Mouse (Mus musculus) MEL (cell line): Measurements from ENCODE around the gene Bptf. TPM values are rescaled to one million over a fixed set of nuclear protein-coding genes. Genes with fewer than 3 reads are reported as not detected.

Experiments
- DNase-seq: peaks from one replicate; pipeline ENCODE4 v3.0.0; 2011; ENCODE audit warnings: low read depth, low spot score
- H3K27ac ChIP-seq: 2 replicates; pipeline ENCODE4 v1.5.1; 2012; ENCODE audit warnings: low read depth, mild to moderate bottlenecking, control low read depth, low read length, moderate library complexity; ENCODE audit not compliant: control insufficient read depth
- H3K27me3 ChIP-seq, 2 experiments: fragments of 150-350 bp in 1 of 2; sonication (generic) in 1 of 2; 2 replicates each; pipeline ENCODE4 v1.6.1; 2012; ENCODE audit warnings: low read length in 2 of 2, mild to moderate bottlenecking in 2 of 2, improper control_type of control experiment in 1 of 2, moderate library complexity in 1 of 2; ENCODE audit not compliant: insufficient read depth in 2 of 2, control insufficient read depth in 1 of 2
- H3K36me3 ChIP-seq, 2 experiments: 2 replicates each; pipeline ENCODE4 v1.6.1; 2012 to 2014; ENCODE audit warnings: low read length in 2 of 2, improper control_type of control experiment in 1 of 2, inconsistent platforms in 1 of 2, mild to moderate bottlenecking in 1 of 2; ENCODE audit not compliant: insufficient read depth in 2 of 2, control insufficient read depth in 1 of 2
- H3K4me1 ChIP-seq, 2 experiments: fragments of 150-350 bp in 1 of 2; sonication (generic) in 1 of 2; 2 replicates each; pipeline ENCODE4 v1.6.1; 2012; ENCODE audit warnings: low read length in 2 of 2, improper control_type of control experiment in 1 of 2, mild to moderate bottlenecking in 1 of 2; ENCODE audit not compliant: insufficient read depth in 2 of 2, control insufficient read depth in 1 of 2
- H3K4me3 ChIP-seq, 2 experiments: fragments of 150-350 bp in 1 of 2; sonication (generic) in 1 of 2; 2 replicates each; pipeline ENCODE4 v1.5.1; 2012; ENCODE audit warnings: low read depth in 2 of 2, low read length in 2 of 2, mild to moderate bottlenecking in 2 of 2, moderate library complexity in 2 of 2, control low read depth in 1 of 2, improper control_type of control experiment in 1 of 2; ENCODE audit not compliant: control insufficient read depth in 1 of 2, insufficient read depth in 1 of 2
- H3K79me2 ChIP-seq: 2 replicates; pipeline ENCODE4 v1.6.1; 2012; ENCODE audit warnings: mild to moderate bottlenecking, low read length, moderate library complexity; ENCODE audit not compliant: control insufficient read depth, poor library complexity, insufficient read depth
- H3K9ac ChIP-seq: 2 replicates; pipeline ENCODE4 v1.6.1; 2012; ENCODE audit warnings: low read depth, mild to moderate bottlenecking, control low read depth, low read length, moderate library complexity; ENCODE audit not compliant: control insufficient read depth, poor library complexity, severe bottlenecking
- H3K9me3 ChIP-seq: fragments of 150-350 bp; sonication (generic); replicated peaks from 2 replicates; pipeline ENCODE4 v1.6.1; 2012; ENCODE audit warnings: mild to moderate bottlenecking, low read length, improper control_type of control experiment, moderate library complexity; ENCODE audit not compliant: insufficient read depth
- CTCF ChIP-seq, 3 experiments: IDR thresholded peaks in 2 of 3; conservative IDR thresholded peaks in 1 of 3; 2 replicates each; pipeline ENCODE4 v1.5.1; 2011 to 2012; ENCODE audit warnings: low read length in 3 of 3, low read depth in 2 of 3, mild to moderate bottlenecking in 2 of 3, improper control_type of control experiment in 1 of 3, inconsistent platforms in 1 of 3, mixed read lengths in 1 of 3, moderate library complexity in 1 of 3; ENCODE audit not compliant: control insufficient read depth in 1 of 3, insufficient read depth in 1 of 3, poor library complexity in 1 of 3, severe bottlenecking in 1 of 3
- E2F4 ChIP-seq: IDR thresholded peaks from 2 replicates; pipeline ENCODE4 v1.6.1; 2011; ENCODE audit warnings: low read depth, low read length, improper control_type of control experiment, borderline replicate concordance
- ELF1 ChIP-seq: IDR thresholded peaks from 2 replicates; pipeline ENCODE4 v1.6.1; 2014; ENCODE audit warnings: low read depth, mild to moderate bottlenecking, inconsistent platforms, low read length, improper control_type of control experiment, moderate library complexity
- GATA1 ChIP-seq: IDR thresholded peaks from 2 replicates; pipeline ENCODE4 v1.6.1; 2011; ENCODE audit warnings: low read depth, low read length, improper control_type of control experiment
- HCFC1 ChIP-seq: IDR thresholded peaks from 2 replicates; pipeline ENCODE4 v1.6.1; 2012; ENCODE audit warnings: low read depth, mild to moderate bottlenecking, inconsistent platforms, low read length, improper control_type of control experiment, moderate library complexity
- MAX ChIP-seq: IDR thresholded peaks from 2 replicates; pipeline ENCODE4 v1.6.1; 2011; ENCODE audit warnings: low read length, improper control_type of control experiment
- MAZ ChIP-seq: IDR thresholded peaks from 2 replicates; pipeline ENCODE4 v1.6.1; 2012; ENCODE audit warnings: low read depth, mild to moderate bottlenecking, inconsistent platforms, low read length, improper control_type of control experiment
- MXI1 ChIP-seq: IDR thresholded peaks from 2 replicates; pipeline ENCODE4 v1.6.1; 2011; ENCODE audit warnings: mild to moderate bottlenecking, low read depth, low read length, improper control_type of control experiment
- MYB ChIP-seq: IDR thresholded peaks from 2 replicates; pipeline ENCODE4 v1.6.1; 2011; ENCODE audit warnings: mild to moderate bottlenecking, low read depth, low read length, improper control_type of control experiment
- MYC ChIP-seq: IDR thresholded peaks from 2 replicates; pipeline ENCODE4 v1.6.1; 2011; ENCODE audit warnings: low read depth, mild to moderate bottlenecking, low read length, improper control_type of control experiment, moderate library complexity
- NELFE ChIP-seq: IDR thresholded peaks from 2 replicates; pipeline ENCODE4 v1.6.1; 2011; ENCODE audit warnings: low read depth, low read length, improper control_type of control experiment
- NRF1 ChIP-seq: IDR thresholded peaks from 2 replicates; pipeline ENCODE4 v1.6.1; 2014; ENCODE audit warnings: low read depth, mild to moderate bottlenecking, inconsistent platforms, low read length, improper control_type of control experiment, moderate library complexity; ENCODE audit not compliant: poor library complexity, insufficient read depth, severe bottlenecking
- POLR2A ChIP-seq, 2 experiments: IDR thresholded peaks; 2 replicates each; pipeline ENCODE4 v1.6.1; 2011 to 2012; ENCODE audit warnings: low read length in 2 of 2, mild to moderate bottlenecking in 2 of 2, control low read depth in 1 of 2, improper control_type of control experiment in 1 of 2, low read depth in 1 of 2, moderate library complexity in 1 of 2; ENCODE audit not compliant: control insufficient read depth in 1 of 2, insufficient read depth in 1 of 2, poor library complexity in 1 of 2
- POLR2AphosphoS2 ChIP-seq: IDR thresholded peaks from 2 replicates; pipeline ENCODE4 v1.6.1; 2011; ENCODE audit warnings: low read length, improper control_type of control experiment
- RCOR1 ChIP-seq: IDR thresholded peaks from 2 replicates; pipeline ENCODE4 v1.6.1; 2012; ENCODE audit warnings: low read depth, mild to moderate bottlenecking, inconsistent platforms, low read length, improper control_type of control experiment
- SIN3A ChIP-seq: IDR thresholded peaks from 2 replicates; pipeline ENCODE4 v1.6.1; 2012; ENCODE audit warnings: low read length, improper control_type of control experiment, inconsistent platforms
- SMC3 ChIP-seq: IDR thresholded peaks from 2 replicates; pipeline ENCODE4 v1.6.1; 2011; ENCODE audit warnings: low read depth, low read length, improper control_type of control experiment
- TAL1 ChIP-seq: IDR thresholded peaks from 2 replicates; pipeline ENCODE4 v1.6.1; 2012; ENCODE audit warnings: mild to moderate bottlenecking, inconsistent platforms, low read length, moderate library complexity, mixed read lengths
- TBP ChIP-seq: IDR thresholded peaks from 2 replicates; pipeline ENCODE4 v1.8.0; 2011; ENCODE audit warnings: low read depth, low read length, improper control_type of control experiment
- TCF12 ChIP-seq: IDR thresholded peaks from 2 replicates; pipeline ENCODE4 v1.6.1; 2014; ENCODE audit warnings: low read depth, mild to moderate bottlenecking, inconsistent platforms, low read length, improper control_type of control experiment, moderate library complexity
- USF1 ChIP-seq: IDR thresholded peaks from 2 replicates; pipeline ENCODE4 v1.6.1; 2014; ENCODE audit warnings: low read depth, mild to moderate bottlenecking, inconsistent platforms, low read length, improper control_type of control experiment, moderate library complexity
- ZMIZ1 ChIP-seq: IDR thresholded peaks from 2 replicates; pipeline ENCODE4 v1.6.1; 2012; ENCODE audit warnings: low read depth, mild to moderate bottlenecking, inconsistent platforms, low read length, improper control_type of control experiment, moderate library complexity
- polyA plus RNA-seq, 2 experiments: library from polyadenylated mRNA; stranded (reverse) in 1 of 2; unstranded in 1 of 2; fragments of >175 nt in 1 of 2; fragments of >200 nt in 1 of 2; gene quantifications; 2 replicates each; pipeline versions ENCODE4 v1.2.1 to v1.2.4; 2012; ENCODE audit warnings: low replicate concordance in 2 of 2, low read depth in 1 of 2; ENCODE audit not compliant: insufficient read length in 2 of 2, insufficient read depth in 1 of 2, missing spikeins in 1 of 2
- total RNA-seq: library from RNA; depleted of rRNA; stranded (reverse); fragments of 300-350 nt; gene quantifications from 2 replicates; pipeline ENCODE4 v1.2.3, GENCODE M21; 2012

The Bptf gene
- total and polyA plus RNA-seq, 3 experiments: 27.5 to 55.4 (median 52.7) TPM

DNA sequence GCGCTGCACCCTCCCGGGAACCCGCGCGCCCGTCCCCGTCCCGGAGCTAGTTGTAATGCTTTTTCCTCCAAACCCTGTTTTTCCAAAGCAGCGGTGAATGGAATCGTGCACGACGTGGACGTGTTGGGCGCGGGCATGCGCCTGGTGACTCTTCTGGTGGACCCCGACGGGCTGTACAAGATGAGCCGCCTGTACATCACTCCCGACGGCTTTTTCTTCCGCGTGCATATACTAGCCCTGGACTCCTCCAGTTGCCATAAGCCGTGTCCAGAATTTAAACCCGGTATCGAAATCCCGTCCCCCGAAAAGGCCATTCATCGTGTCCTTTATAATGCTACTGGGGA lies 103.7 kb downstream of the Bptf start:
- peaks cover 7 to 14% of the 10 kb centered on the region in 2 experiments for H3K4me1 ChIP-seq
- 0 out of 2 replicates have a peak, but pooled peaks have one; percentile 50 for TF ChIP-seq MYC
- no peak for TF ChIP-seq CTCF (IDR thresholded peaks at IDR 0.05 in 2 of 3, conservative IDR thresholded peaks at IDR 0.05 in 1 of 3; ENCODE audit: control insufficient read depth in 1 of 3, insufficient read depth in 1 of 3, low read depth in 2 of 3, low read length in 3 of 3, poor library complexity in 1 of 3, severe bottlenecking in 1 of 3)
- peaks cover 2% of the 10 kb centered on the region; the same call in 1 of the 2 replicates for H3K79me2 ChIP-seq
- no peak for DNase-seq
- H3K27me3 ChIP-seq: no peaks in the 10 kb centered on the region
- H3K9me3 ChIP-seq: no peaks in the 10 kb centered on the region
- peak overlapping the region; percentile 69 to 84 for H3K4me3 ChIP-seq
- peaks cover 0 to 12% of the 10 kb centered on the region in 2 experiments; a peak in 2 of 4 replicates for H3K36me3 ChIP-seq
- H3K9ac ChIP-seq: peak overlapping the region; percentile 92
- H3K27ac ChIP-seq: peak overlapping the region; percentile 50

DNA sequence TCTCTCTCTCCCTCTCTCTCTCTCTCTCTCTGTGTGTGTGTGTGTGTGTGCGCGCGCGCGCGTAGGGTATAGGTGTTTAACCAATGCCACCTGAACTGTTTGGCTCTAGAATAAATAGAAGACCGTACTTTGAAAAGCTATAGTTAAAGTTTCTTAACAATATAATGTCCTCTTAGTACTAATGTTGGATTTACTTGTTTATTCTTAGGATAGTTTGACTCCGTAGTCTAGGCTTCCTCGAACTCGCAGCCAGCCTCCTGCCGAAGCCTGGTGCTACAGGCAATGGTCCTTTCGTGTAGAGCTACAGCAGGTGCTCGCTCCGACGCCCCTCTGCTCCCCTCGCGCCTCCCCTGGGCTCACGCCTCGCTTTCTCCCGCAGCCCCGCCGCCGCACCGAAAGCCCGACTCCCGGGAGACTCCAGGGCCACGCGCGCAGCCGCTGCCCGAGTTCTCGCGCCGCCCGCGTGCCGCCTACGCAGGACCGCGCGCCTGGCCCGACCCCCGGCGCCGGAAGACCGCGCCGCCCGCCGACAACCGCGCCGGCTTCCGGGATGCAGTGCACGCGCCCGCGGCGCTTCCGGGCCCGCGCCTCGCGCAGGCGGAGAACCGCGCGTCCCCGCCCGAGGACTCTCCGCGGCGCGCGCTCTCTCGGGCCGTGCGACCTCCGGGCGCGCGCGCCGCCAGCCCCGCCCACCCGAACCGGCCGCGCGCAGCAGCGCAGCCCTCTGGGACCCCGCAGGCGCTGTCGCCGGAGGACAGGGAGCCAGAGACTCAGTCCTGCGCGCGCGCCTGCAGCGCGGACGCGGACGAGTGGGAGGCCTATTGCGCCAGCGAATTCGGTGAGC lies 104.3 kb downstream of the Bptf start:
- TF ChIP-seq POLR2A (IDR thresholded peaks at IDR 0.05; ENCODE audit: control insufficient read depth in 1 of 2, insufficient read depth in 1 of 2, low read depth in 1 of 2, low read length in 2 of 2, poor library complexity in 1 of 2): peak; percentile 76 to 94; a peak in 3 of 4 replicates
- TF ChIP-seq MXI1: peak; percentile 72; the same call in 1 of the 2 replicates
- no peak for TF ChIP-seq USF1
- TF ChIP-seq TAL1: no peak
- peak; percentile 65 for TF ChIP-seq POLR2AphosphoS2
- TF ChIP-seq HCFC1: peak; percentile 32
- TF ChIP-seq ELF1: peak; percentile 89
- no peak for TF ChIP-seq TCF12
- no peak; the same call in 1 of the 2 replicates for TF ChIP-seq TBP
- TF ChIP-seq MAZ: peak; percentile 11; the same call in 1 of the 2 replicates
- TF ChIP-seq MYB: no peak
- TF ChIP-seq RCOR1: peak; percentile 38; the same call in 1 of the 2 replicates
- TF ChIP-seq ZMIZ1: peak; percentile 72
- TF ChIP-seq MYC: peak; percentile 80
- peak; percentile 69 for TF ChIP-seq SIN3A
- TF ChIP-seq GATA1: no peak
- no peak for TF ChIP-seq E2F4
- TF ChIP-seq NELFE: peak; percentile 66
- TF ChIP-seq NRF1: peak; percentile 67
- TF ChIP-seq MAX: peak; percentile 27; the same call in 1 of the 2 replicates
- no peak for TF ChIP-seq SMC3
- Histone ChIP-seq H3K9me3 (no peaks in the 10 kb centered on the region), H3K9ac (peak overlapping the region; percentile 92), H3K4me3 (peak overlapping the region; percentile 84 to 87), H3K27ac (peak overlapping the region; percentile 89), H3K79me2 (peaks cover 2% of the 10 kb centered on the region; the same call in 1 of the 2 replicates), H3K4me1 (peaks cover 7 to 14% of the 10 kb centered on the region in 2 experiments), H3K27me3 (no peaks in the 10 kb centered on the region), H3K36me3 (peaks cover 0 to 12% of the 10 kb centered on the region in 2 experiments; a peak in 2 of 4 replicates)
- DNase-seq: peak; percentile 95
